Mouse (Mus musculus) B cell, adult 2 months (primary cell): ENCODE data around the gene Ripply1.
"Not testable (repeated sequence)": the region's sequence is repeated elsewhere in the genome, so short reads cannot be mapped to it uniquely, and the experiment has no call there.

Source experiments
- DNase-seq, 2 experiments: peaks; one replicate each; pipeline ENCODE4 v3.0.0; 2022

Gene Ripply1

GRCm38 (mm10) chrX:139779401-139779800 lies 2.8 kb downstream of the Ripply1 start:
- DNase-seq, result no peak

- DNase-seq, result no peak
Observed at GRCm38 (mm10) chrX:139778886-139779285, 3.3 kb downstream of the Ripply1 start.

GRCm38 (mm10) chrX:139777357-139777756 lies 4.8 kb downstream of the Ripply1 start:
- DNase-seq, result no peak

- DNase-seq, result no peak
Observed at GRCm38 (mm10) chrX:139775084-139775612, 7.0 kb downstream of the Ripply1 start.

- peak; percentile 19 to 47 for DNase-seq
Observed at GRCm38 (mm10) chrX:139774309-139775083, 7.7 kb downstream of the Ripply1 start.

GRCm38 (mm10) chrX:139769975-139770637 lies 12.0 kb downstream of the Ripply1 start:
- DNase-seq, result no peak

- peak; percentile 23 for DNase-seq
Observed at GRCm38 (mm10) chrX:139762546-139762945, 19.6 kb downstream of the Ripply1 start.

- not testable (repeated sequence) for DNase-seq
Observed at GRCm38 (mm10) chrX:139758634-139759033, 23.5 kb downstream of the Ripply1 start.

- DNase-seq, result peak; percentile 60 to 63
Observed at GRCm38 (mm10) chrX:139751855-139752254, 30.3 kb downstream of the Ripply1 start.

- DNase-seq, result no peak
Observed at GRCm38 (mm10) chrX:139737066-139737465, 45.1 kb downstream of the Ripply1 start.

GRCm38 (mm10) chrX:139730541-139730940 lies 51.6 kb downstream of the Ripply1 start:
- no peak for DNase-seq
